Mouse (Mus musculus) ZHBTc4 (cell line): ENCODE data around the gene Ranbp6.
A peak's percentile ranks its signal among the peaks of the same experiment; 100 is the strongest.

Experiments used
- DNase-seq: peaks from one replicate; pipeline ENCODE4 v3.0.0-alpha.2; 2011; ENCODE audit warnings: low read depth, low spot score

Gene Ranbp6

GRCm38 (mm10) chr19:29810022-29810421, 2.8 kb downstream of the Ranbp6 start:
- DNase-seq = peak; percentile 26

GRCm38 (mm10) chr19:29805917-29806785, 6.6 kb downstream of the Ranbp6 start, which contains the start of gene 9930021J03Rik:
Gene 9930021J03Rik, minus strand, starts transcription at chr19:29805989.
- peak; percentile 99 for DNase-seq

DNA sequence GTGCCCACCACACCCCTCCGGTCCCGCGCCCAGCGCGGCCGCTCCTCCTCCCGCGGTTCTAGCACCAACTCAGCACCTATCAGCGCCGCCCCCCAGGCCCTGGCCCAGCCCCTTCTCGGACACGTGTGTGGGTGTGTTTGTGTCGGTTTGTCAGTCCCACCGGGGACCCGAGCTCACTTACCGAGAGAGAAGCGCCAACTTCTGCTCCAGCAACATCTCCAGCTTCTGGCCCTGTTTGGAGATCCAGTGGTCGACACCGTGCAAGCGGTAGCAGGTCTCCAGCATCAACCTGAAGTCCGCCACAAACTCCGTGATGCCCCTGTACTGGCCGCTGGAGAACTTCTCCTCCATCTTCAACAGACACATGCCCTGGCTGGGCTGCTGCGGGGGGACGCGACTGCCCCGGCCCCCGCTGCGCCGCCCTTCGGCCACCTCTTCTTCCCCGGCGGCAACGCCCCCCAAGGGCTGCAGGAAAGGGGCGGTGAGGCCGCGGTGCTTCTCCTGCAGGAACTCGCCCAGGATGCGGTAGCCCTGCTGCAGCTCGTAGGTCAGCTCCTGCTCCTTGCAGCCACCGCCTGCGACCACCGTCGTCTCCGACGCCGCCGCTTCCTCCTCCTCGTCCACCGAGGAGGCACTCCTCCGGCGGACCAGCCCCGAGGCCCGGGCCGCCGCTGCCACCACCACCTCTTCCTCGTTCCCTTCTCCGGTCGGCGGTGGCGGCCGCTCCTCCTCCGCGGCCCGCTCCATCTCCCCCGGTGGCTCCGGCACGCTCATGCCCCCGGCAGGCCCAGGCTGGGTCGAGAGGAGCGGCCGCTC, 7.5 kb downstream of the Ranbp6 start:
- DNase-seq = peak; percentile 87

DNA sequence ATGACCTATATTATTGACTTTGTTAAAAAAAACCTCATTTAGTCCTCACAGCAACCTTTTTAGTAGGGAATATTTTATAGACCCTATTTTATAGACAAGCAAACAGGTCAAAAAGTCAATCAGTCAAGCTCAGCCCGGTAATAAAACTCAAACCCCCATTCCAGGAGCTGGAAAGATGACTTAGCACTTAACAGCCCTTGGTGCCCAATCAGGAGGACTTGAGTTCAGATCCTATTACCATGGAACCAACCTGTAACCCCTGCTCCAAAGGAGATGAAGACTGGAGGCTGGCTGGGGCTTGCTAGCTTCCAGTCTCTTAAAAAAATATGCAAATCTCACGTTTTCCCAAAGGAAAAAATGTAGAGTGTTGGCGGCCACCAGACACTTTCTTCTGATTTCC, 8.8 kb downstream of the Ranbp6 start:
- DNase-seq = no peak

- DNase-seq = no peak
Measured at GRCm38 (mm10) chr19:29797371-29797770, 15.4 kb downstream of the Ranbp6 start.

DNA sequence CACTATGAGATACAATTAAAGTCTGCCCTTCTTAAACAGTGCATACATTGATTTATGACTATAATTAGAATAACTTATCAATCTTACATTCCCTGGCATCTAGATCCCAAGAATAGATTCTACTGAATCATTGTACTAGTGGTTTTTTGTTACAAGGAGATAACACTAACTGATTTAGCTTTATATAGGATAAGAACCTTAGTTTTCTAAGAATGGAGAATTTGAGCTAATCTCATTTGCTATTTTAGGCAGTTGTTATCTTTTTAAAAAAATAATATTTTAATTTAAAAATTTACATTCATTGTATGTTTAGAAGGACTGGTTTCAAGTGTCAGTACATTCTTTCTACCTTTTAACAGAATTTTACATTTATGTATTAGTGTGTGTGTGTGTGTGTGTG, 24.8 kb downstream of the Ranbp6 start:
- DNase-seq = no peak

DNA sequence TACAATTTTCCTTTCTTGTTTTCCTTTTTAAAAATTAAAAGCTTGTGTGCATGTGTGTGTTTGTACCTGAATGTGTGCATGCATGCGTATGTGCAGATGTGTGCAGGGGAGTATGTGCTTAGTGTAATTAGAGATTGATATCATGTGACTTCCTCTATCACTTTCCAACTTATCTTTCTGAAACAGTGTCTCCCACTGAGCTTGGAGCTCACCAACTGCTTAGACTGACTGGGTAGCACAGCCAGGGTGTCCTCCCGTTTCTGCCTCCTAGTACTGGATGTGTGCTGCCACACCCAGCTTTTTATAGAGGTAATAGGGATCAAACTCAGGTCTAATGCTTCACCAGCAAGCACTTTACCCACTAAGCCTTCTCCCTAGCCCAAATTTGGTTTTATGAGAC, 29.9 kb downstream of the Ranbp6 start:
- DNase-seq = no peak
